Mouse (Mus musculus) lung, postnatal 0 days (tissue): ENCODE results near the gene Blvrb. TPM values are rescaled to one million over a fixed set of nuclear protein-coding genes. Genes with fewer than 3 reads are reported as not detected.
A peak's percentile ranks its signal among the peaks of the same experiment; 100 is the strongest.

Source experiments
- ATAC-seq: fragments of 200-750 bp; cut with Nextera tagmentation; 2 replicates; pipeline ENCODE4 v1.8.0; 2017; ENCODE audit warnings: moderate library complexity
- DNase-seq: peaks from one replicate; pipeline ENCODE4 v3.0.0-alpha.2; 2016; ENCODE audit warnings: low spot score
- H3K27ac ChIP-seq: fragments of 300-500 bp; sonication (generic); 2 replicates; pipeline ENCODE4 v1.5.1; 2014; ENCODE audit warnings: antibody characterized with exemption, mild to moderate bottlenecking, low read length, mixed read lengths
- H3K27me3 ChIP-seq: fragments of 300-500 bp; sonication (generic); replicated peaks from 2 replicates; pipeline ENCODE4 v1.6.1; 2014; ENCODE audit warnings: low read length, mixed read lengths; ENCODE audit not compliant: insufficient read depth
- H3K36me3 ChIP-seq: fragments of 300-500 bp; sonication (generic); 2 replicates; pipeline ENCODE4 v1.6.1; 2014; ENCODE audit warnings: low read length, mixed read lengths; ENCODE audit not compliant: insufficient read depth
- H3K4me1 ChIP-seq: fragments of 300-500 bp; sonication (generic); 2 replicates; pipeline ENCODE4 v1.6.1; 2014; ENCODE audit warnings: antibody characterized with exemption, low read depth, low read length, mixed read lengths; ENCODE audit not compliant: insufficient read depth
- H3K4me2 ChIP-seq: fragments of 300-500 bp; sonication (generic); replicated peaks from 2 replicates; pipeline ENCODE4 v1.6.1; 2014; ENCODE audit warnings: low read depth, mild to moderate bottlenecking, low read length, moderate library complexity, mixed read lengths
- H3K4me3 ChIP-seq: fragments of 300-500 bp; sonication (generic); 2 replicates; pipeline ENCODE4 v1.5.1; 2014; ENCODE audit warnings: low read depth, low read length
- H3K9ac ChIP-seq: fragments of 300-500 bp; sonication (generic); replicated peaks from 2 replicates; pipeline ENCODE4 v1.6.1; 2014; ENCODE audit warnings: low read depth, mild to moderate bottlenecking
- H3K9me3 ChIP-seq: fragments of 300-500 bp; sonication (generic); 2 replicates; pipeline ENCODE4 v1.6.1; 2016; ENCODE audit warnings: low read length, mixed read lengths
- CTCF ChIP-seq: IDR thresholded peaks from 2 replicates; pipeline ENCODE4 v1.5.1; 2016; ENCODE audit warnings: antibody characterized with exemption, mild to moderate bottlenecking
- EP300 ChIP-seq: IDR thresholded peaks from 2 replicates; pipeline ENCODE4 v1.6.1; 2016; ENCODE audit warnings: antibody characterized with exemption, mild to moderate bottlenecking, control low read depth
- WGBS: fragments of 180-500 bp; shearing (Covaris S2); extraction: QIAGEN DNeasy Blood & Tissue Kit; methylation state at CpG from one replicate; pipeline ENCODE4 v1.1.7; 2014; 5-methylcytosine and 5-hydroxymethylcytosine counted together
- polyA plus RNA-seq: library from polyadenylated mRNA; unstranded; fragments of >200 nt; fragmentation: Nextera tagmentation; extraction: Ambion mirVana; gene quantifications from 2 replicates; pipeline ENCODE4 v1.2.1, GENCODE M21; 2015

Gene Blvrb
- polyA plus RNA-seq, 1 experiment from 2014 or later, result 63.4 TPM

DNA sequence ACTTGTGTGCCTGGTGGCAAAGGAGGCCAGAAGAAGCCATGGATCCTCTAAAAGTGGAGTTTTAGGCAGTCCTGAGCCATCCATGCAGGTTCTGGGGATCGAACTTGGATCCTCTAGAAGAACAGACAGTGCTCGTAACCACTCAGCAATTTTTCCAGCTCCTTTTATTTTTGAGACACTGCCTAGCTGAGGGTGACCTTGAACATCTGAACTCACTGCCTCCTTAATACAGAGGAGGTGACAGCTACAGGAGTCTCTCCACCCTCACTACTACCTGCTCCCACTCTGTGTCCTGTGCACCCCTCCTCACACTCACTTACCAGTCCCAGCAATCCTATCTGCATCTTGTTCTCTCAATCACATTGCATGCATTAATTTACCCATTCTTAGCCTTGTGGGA, 27.8 kb downstream of the Blvrb start:
- 95% methylated on average over 2 of the region's 2 CpGs for WGBS
- Histone ChIP-seq H3K4me1 (peaks cover 8% of the 10 kb centered on the region; the same call in 1 of the 2 replicates), H3K36me3 (no peaks in the 10 kb centered on the region; the same call in 1 of the 2 replicates), H3K27ac (peak overlapping the region; percentile 60; the same call in 1 of the 2 replicates), H3K4me3 (no peak overlapping the region), H3K9me3 (no peaks in the 10 kb centered on the region), H3K27me3 (no peaks in the 10 kb centered on the region), H3K9ac (no peak overlapping the region), H3K4me2 (peak overlapping the region; percentile 78; the same call in 1 of the 2 replicates)
- TF ChIP-seq CTCF (no peak), EP300 (no peak)
- no peak for ATAC-seq
- no peak for DNase-seq

- Histone ChIP-seq H3K4me1 (peaks cover 8% of the 10 kb centered on the region; the same call in 1 of the 2 replicates), H3K27me3 (no peaks in the 10 kb centered on the region), H3K9ac (no peak overlapping the region), H3K4me2 (no peak overlapping the region), H3K9me3 (no peaks in the 10 kb centered on the region), H3K27ac (no peak overlapping the region), H3K36me3 (no peaks in the 10 kb centered on the region; the same call in 1 of the 2 replicates), H3K4me3 (no peak overlapping the region)
- TF ChIP-seq CTCF, result no peak
- no peak for TF ChIP-seq EP300
- WGBS, result 95% methylated on average over 14 of the region's 14 CpGs
- ATAC-seq, result no peak
- DNase-seq, result no peak
These were observed 28.4 kb downstream of the Blvrb start for GRCm38 (mm10) chr7:27476098-27476635.

DNA sequence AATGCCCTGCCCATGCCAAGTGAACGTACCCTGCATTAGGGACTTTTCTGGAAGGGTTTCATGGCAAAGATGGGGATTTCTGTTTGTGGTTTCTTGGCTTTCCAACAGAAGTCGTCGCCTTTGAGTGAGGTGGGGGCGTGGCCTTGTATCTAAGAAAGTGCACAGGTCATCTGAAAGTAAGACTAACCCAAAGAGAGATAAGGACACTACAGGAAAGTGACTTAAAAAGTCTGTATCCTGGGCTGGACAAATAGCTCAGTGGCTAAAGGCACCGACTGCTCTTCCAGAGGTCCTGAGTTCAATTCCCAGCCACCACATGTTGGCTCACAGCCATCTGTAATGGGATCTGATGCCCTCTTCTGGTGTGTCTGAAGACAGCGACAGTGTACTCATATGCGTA, 30.8 kb downstream of the Blvrb start:
- no peaks in the 10 kb centered on the region; the same call in 1 of the 2 replicates for H3K36me3 ChIP-seq
- no peaks in the 10 kb centered on the region for H3K9me3 ChIP-seq
- no peak for DNase-seq
- H3K4me3 ChIP-seq, result no peak overlapping the region
- WGBS, result 60% methylated on average over 7 of the region's 7 CpGs
- ATAC-seq, result no peak
- peaks cover 8% of the 10 kb centered on the region; the same call in 1 of the 2 replicates for H3K4me1 ChIP-seq
- no peak overlapping the region for H3K9ac ChIP-seq
- TF ChIP-seq CTCF (peak; percentile 11; the same call in 1 of the 2 replicates), EP300 (no peak)
- no peaks in the 10 kb centered on the region for H3K27me3 ChIP-seq
- no peak overlapping the region for H3K4me2 ChIP-seq
- peak overlapping the region; percentile 27; the same call in 1 of the 2 replicates for H3K27ac ChIP-seq

- H3K4me2 ChIP-seq, result no peak overlapping the region
- WGBS, result 74% methylated on average over 1 of the region's 1 CpGs
- H3K9me3 ChIP-seq, result no peaks in the 10 kb centered on the region
- no peak overlapping the region for H3K4me3 ChIP-seq
- peaks cover 8% of the 10 kb centered on the region; the same call in 1 of the 2 replicates for H3K4me1 ChIP-seq
- H3K27me3 ChIP-seq, result no peaks in the 10 kb centered on the region
- no peak overlapping the region for H3K27ac ChIP-seq
- H3K9ac ChIP-seq, result no peak overlapping the region
- no peaks in the 10 kb centered on the region; the same call in 1 of the 2 replicates for H3K36me3 ChIP-seq
- no peak for DNase-seq
- TF ChIP-seq EP300 (no peak), CTCF (no peak)
- no peak for ATAC-seq
These were observed 32.0 kb downstream of the Blvrb start for GRCm38 (mm10) chr7:27479750-27480149.

DNA sequence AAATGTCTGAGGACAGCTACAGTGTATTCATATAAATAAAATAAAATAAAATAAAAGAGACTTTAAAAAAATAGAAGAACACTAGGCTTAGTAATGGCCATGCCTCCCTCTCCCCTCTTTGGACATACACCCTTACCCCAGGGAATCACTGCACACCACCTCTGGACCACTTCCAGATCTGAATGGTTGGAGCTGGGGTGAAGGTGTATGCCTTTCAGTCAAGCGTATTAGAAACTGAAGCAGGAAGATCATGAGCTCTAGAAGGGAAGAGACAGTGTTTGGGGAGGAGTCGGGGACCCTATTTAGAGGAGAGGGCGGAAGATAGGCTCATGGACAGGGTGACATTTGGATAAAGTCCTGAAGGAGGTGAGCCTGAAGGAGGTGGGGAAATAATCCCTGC, 32.7 kb downstream of the Blvrb start:
- Histone ChIP-seq H3K27ac (peak overlapping the region; percentile 91), H3K9me3 (no peaks in the 10 kb centered on the region), H3K4me3 (no peak overlapping the region), H3K36me3 (no peaks in the 10 kb centered on the region; the same call in 1 of the 2 replicates), H3K27me3 (no peaks in the 10 kb centered on the region), H3K4me2 (peak overlapping the region; percentile 57; the same call in 1 of the 2 replicates), H3K4me1 (peaks cover 6% of the 10 kb centered on the region; the same call in 1 of the 2 replicates), H3K9ac (no peak overlapping the region)
- no peak for TF ChIP-seq EP300
- no peak for ATAC-seq
- DNase-seq, result no peak
- WGBS, result 67% methylated on average over 3 of the region's 3 CpGs

DNA sequence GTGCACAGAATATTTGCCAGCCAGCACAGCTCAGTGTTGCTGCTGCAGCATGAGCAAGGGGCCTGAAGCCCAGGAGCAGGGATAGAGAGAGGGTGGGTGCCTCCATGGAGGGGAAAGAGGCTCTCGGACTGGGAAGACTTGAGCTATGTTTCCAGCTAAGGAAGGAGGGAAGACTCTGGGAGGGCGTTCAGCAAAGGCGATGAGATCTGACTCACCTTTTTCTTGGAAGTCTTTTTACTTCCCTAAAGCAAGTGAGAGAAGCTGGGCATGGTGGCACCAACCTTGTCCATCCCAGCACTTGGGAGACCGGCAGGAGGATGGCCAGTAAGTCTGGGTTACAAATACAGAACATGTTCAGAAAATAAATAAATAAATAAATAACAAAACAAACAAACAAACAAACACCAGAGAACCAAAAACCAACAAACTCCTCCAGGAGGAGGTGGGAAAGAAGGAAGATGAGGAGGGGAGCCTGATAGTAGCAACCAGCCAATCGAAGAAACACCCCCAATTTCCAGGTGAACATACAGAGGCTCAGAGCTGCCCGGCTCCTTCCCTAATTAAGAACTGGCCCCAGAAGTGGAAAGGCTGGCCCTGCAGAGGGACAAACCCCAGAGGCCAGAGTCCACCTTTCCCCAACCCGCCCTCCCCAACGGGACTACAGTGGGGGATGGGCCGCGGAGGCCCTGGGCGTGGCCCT, 33.3 kb downstream of the Blvrb start:
- TF ChIP-seq EP300, result no peak
- TF ChIP-seq CTCF, result no peak
- DNase-seq (peak; percentile 24), ATAC-seq (no peak)
- H3K4me1 ChIP-seq, result peaks cover 5% of the 10 kb centered on the region; the same call in 1 of the 2 replicates
- H3K9ac ChIP-seq, result peak overlapping the region; percentile 56
- H3K27me3 ChIP-seq, result no peaks in the 10 kb centered on the region
- H3K4me3 ChIP-seq, result peak overlapping the region; percentile 26
- WGBS, result 13% methylated on average over 10 of the region's 11 CpGs
- peak overlapping the region; percentile 57 for H3K4me2 ChIP-seq
- peak overlapping the region; percentile 91 for H3K27ac ChIP-seq
- H3K36me3 ChIP-seq, result no peaks in the 10 kb centered on the region; the same call in 1 of the 2 replicates
- no peaks in the 10 kb centered on the region for H3K9me3 ChIP-seq
